Mouse (Mus musculus): ENCODE measurements around the gene Slc25a35.
"Not testable (repeated sequence)": the region's sequence is repeated elsewhere in the genome, so short reads cannot be mapped to it uniquely, and the experiment has no call there.

Slc25a35 gene

DNA sequence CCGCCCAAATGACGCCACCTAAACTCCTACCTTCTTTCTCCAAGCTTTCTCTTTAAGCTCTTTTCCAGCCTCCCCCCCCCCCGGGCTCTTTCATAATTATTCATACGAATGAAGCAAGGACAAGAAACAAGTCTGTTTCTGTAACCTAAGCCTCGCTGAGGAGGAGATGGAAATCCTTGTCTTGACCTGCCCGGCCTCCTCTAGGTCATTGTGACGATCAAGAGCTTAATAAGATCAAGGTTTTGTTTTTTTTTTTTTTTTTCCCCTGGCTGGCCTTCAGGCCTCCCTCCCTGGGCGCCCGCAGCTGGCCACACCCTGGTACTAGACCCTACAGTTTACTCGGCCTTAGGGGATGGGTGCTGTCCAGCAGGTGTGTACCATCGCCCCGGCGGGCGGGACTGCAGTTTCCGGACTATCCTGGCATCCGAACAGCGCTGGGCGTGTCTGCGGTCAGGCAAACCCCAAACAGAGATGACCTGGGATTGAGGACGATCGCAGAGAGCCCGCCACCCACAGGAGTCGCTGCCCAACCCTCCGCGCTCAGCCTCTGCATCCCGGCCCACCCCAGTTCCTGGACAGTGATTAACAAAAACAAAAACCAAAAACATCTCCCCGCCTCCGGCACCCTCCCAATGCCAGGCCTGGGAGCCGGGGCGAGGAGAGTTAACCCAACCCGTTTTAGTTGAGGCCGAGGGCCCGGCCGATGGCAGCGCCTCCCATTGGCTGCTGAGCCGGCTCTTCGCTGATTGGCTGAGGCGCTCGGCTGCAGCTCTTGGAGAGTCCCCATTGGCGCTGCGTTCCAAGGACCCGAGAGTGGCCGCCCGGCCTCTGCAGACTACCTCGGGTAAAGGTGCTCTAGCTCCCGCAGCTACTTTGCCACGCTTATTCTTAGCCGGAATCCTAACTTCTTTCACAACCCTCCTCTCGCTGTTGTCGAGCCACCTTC lies at the start of gene Slc25a35:
Gene Slc25a35 (plus strand): TSS at position 795 of the 946 bp plus-strand sequence.
- peak; percentile 77 for DNase-seq (ENCODE audit: low read depth)

DNA sequence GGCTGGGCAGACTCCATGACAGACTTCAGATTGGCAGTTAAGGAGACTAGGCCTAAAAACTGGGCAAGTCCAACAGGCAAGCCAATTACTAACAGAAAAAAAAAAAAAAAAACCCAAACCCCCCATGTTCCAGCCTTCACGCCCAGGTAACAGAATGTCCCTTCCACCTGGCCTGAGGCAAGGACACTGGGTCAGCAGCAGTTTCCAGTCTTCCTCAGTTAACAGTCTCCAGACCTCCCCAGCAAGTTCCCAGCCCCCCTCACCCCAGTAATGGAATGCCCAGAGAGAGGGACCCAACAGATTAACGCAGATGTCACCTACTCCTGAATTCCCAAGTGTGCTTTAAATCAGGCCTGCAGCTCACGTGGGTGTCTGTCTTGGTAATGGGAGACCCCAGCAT lies 44.7 kb upstream of the Slc25a35 start:
- DNase-seq (ENCODE audit: low read depth) = no peak

DNA sequence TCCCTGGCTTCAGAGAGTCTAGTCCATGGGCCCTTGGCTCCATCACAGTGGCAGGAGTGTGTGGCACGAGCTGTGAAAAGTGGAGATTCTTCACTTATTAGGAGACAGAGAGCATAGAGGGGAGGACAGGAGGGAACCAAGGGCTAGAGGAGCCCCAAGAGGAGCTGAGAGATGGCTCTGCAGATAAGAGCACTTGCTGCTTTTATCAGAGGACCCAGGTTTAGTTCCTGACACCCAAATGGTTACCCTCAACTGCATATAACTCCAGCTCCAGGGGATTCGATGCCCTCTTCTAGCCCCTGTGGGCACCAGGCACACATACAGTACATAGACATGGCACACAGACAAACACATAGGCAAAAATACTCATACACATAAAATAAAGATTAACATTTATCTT lies 43.2 kb upstream of the Slc25a35 start:
- DNase-seq (ENCODE audit: low read depth) = no peak

DNA sequence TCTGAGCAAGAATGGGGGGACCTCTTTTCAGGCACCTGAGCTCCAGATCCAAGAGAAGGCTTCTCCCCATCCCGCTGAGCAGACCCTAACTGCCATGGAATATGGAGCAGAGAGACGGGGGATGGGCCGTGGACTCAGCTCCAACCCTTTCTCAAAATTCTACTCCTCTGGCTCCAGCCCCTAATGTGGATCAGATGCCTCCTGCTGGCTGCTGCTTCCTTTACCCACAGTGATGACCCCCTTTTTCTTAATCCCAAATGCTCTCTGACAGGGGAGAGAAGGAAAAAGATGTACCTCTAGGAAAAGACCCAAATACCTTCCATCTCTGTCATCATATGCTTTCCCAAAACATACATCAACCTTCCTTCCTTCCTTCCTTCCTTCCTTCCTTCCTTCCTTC lies 41.0 kb upstream of the Slc25a35 start, which contains the start of gene Odf4:
Gene Odf4 (minus strand): TSS at position 101 of the 400 bp plus-strand sequence.
- DNase-seq (ENCODE audit: low read depth) = no peak

DNA sequence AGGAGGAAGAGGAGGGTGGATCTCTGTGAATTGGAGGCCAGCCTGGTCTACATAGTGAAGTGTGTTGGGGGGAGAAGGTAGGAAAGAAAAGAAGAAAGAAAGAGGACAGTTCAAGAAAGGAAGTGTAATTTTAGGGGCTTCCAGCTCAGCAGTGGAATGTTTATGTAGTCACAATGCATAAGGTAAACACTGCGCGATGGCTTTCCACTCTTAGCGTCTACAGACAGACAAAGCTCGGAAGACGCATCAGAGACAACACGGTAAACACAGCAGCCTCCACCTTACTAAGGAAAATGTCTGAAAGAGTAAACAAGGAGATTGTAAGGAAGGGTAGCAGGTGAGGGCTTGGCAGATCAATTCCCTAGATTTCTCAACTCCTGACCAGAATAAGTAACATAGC lies 38.0 kb upstream of the Slc25a35 start:
- DNase-seq (ENCODE audit: low read depth) = no peak

DNA sequence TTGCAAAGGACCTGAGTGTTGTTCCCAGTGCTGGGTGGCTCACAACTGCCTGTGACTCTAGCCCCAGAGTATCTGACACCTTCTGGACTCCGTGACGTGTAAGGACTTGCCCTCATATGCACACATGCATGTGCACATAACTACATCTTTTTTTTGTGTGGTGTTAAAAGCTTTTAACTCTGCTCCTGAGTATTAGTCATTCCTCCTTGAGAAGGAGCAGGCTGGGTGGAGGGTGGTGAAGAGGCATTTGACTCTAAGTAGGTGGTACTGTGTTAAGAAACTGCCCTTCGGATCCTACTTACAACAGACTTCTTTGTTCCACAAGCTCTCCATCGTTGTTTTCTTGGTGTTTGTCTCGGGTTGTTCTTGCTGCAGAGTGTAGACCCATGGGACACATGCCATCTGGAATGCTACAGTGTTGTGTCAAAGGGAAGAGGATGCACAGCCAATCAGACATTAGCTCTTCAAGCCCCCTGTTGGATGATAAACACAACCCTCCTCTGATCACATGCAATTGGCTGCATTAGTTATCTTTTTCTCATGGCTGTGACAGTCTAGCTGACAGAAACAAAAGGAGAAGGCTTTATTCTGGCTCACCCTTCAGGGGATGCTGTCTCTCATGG lies 33.9 kb upstream of the Slc25a35 start:
- no peak for DNase-seq (ENCODE audit: low read depth)

DNA sequence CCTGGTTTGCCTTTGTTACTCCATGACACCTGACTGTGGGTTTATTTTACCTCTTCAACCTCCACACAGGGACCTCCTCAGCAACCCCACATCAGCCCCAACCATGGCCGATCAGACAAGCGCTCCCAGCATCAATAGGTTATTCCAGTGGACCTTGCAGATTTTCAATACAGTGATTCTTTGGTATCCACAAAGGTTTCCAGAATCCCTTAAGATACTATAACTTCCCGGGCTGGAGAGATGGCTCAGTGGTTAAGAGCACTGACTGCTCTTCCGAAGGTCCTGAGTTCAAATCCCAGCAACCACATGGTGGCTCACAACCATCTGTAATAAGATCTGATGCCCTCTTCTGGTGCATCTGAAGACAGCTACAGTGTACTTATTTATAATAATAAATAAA lies 31.0 kb upstream of the Slc25a35 start:
- DNase-seq (ENCODE audit: low read depth) = not testable (repeated sequence)

DNA sequence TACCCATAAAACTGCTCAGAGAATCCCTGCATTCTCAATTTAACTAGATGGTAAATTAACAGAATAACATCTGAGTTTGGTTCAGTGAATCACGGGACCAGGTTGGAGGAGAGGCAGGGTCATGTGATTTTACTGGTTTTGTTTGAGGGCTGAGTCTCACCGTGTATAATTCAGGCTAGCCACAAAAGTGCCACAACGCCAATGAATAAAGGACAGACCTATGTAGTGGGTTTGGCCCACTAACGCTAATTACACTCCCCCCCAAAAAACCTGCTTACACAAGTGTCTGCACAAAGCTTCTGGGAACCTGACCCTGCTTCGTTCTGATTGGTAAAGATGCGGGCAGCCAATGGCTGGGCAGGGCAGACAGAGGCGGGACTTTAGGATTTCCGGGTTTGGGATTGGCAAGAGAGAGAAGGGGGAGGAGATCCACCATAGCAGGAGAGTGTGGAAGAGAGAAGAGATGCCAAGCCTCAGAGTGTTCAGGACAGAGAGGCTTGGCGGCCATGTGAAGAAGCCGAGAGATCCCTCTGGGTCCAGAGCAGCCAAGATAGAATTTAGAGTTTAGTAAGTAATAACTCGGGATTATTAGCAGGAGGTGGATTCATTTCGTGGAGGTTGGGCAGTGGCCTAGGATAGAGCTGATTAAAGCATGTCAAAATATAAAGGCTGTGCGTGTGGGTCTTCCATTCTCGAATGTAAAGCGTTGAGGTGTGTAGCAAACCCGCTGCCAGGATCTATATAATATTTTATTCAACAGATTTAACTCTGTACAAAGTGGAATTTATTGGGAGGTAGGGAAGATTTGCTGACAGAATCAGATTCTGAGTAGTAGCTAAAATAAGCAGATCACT lies 28.3 kb upstream of the Slc25a35 start:
- peak; percentile 92 for DNase-seq (ENCODE audit: low read depth)

DNA sequence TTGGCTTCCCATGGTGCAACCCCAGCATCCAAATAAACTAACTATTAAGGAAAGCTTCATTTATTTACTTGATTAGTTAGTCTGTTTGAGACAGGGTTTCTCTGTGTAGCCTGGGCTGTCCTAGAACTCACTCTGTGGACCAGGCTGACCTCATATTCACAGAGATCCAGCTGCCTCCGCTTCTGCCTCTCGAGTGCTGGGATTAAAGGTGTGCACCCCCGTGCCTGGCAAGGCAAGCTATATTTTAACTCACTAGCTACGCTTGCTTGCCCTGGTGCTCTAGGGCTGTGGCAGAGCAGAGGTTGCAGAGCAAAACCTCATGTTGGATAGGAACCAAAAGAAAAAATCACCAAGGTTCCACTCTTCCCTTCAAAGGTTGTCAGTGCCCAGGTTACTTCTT lies 27.4 kb upstream of the Slc25a35 start:
- no peak for DNase-seq (ENCODE audit: low read depth)

DNA sequence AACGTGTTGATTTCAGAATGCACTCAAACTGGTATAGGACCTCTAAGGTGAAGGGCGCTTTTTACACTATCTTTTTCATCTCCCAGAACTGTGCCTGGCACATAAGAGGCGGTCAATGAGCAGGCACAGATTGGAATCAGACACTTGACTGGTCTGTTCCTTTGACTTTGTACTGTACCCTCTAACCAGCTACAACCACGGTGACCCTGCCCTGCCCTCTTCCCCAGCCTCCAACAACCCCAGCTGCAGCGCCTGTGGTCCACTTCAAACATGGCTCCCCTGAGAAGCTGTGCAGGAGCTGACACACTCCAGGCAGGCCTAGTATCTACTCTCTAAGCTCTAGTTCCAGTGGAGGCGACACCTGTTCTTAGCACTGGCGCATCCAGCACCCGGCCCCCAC lies 25.2 kb upstream of the Slc25a35 start:
- DNase-seq (ENCODE audit: low read depth) = no peak

DNA sequence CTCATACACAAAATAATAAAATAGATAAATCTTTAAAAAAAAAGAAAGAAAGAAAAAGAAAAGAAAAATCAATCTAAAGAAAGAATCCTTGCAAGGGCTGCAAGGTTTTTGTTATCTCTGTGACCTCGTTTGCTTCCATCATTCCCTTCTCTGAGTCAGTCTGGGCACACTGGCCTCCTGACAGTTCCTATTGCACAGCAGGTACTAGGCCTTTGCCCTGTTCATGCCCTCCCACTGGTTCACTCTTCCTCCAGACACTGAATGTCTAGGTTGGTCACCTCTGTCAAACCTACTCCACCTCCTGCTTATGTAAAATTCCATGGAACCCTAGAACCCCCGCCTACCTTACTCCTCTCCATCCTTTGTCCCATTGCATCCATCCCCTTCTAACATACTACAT lies 22.7 kb upstream of the Slc25a35 start:
- no peak for DNase-seq (ENCODE audit: low read depth)

DNA sequence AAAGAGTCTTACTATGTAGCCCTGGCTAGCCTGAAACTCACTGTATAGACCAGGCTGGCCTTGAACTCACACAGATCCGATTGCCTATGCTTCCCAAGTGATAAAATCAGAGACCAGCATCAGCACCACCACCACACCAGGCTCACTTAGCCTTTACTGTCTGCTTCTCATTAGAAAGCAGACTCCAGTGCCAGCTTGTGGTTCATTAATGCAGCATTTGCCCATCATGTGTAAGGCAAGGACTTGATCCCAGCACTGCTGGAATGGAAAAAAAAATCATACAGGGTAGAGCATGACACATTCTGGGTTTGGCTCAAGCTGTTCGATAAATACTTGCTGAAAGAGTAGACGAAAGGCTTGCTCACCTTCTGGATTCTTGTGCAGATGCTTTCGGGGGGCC lies 21.9 kb upstream of the Slc25a35 start:
- no peak for DNase-seq (ENCODE audit: low read depth)

DNA sequence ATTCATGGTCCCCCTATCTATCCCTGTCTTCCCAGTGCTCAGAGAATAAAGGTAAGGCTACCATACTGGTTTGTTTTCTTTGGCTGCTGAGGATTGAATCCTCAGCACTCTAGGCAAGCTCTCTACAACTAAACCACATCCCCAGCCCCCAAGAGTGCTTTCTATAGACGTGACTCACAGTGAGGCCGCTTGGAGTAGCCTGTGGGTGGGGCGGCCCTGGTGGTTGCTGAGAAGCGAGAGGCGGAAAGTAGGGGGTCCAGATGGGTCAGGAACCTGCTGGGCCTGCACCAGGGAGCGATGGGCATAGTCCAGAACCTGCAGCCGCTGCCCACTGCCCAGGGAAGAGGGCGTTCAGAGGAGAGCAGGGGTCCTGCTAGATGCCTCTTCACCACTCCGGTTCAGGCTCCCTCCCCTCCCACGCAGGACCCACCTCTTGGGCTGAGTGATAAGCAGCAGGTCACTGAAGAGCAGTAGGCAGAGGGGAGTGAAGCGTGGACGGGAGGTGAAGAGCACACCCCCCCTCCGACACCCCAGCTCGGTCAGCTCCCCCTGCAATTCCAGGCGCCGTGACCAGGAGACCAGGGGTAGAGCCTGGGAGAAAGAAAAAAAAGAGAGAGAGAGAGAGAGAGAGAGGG lies 21.0 kb upstream of the Slc25a35 start:
- DNase-seq (ENCODE audit: low read depth) = no peak

DNA sequence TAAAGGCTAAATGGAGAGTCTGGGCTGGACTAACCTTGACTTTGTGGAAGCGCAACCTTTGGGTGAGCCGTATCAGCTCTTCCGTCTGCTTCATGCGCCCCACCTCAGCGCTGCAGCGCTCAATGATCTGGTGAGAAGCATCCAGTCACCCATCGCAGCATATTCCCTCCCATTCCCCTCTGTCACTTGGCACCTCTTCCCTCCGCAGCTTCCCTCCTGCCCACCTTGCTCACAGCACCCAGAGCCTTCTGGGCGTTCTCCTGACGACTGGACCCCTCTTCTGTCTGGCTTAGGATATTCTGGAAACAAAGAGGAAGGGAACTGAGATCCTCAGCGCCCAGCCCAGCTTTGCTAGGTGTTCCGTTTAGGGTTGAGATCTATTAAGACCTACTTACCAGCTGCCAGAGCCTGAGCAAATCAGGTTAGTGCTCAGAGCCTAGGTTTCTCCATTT lies 20.4 kb upstream of the Slc25a35 start:
- DNase-seq (ENCODE audit: low read depth) = no peak

DNA sequence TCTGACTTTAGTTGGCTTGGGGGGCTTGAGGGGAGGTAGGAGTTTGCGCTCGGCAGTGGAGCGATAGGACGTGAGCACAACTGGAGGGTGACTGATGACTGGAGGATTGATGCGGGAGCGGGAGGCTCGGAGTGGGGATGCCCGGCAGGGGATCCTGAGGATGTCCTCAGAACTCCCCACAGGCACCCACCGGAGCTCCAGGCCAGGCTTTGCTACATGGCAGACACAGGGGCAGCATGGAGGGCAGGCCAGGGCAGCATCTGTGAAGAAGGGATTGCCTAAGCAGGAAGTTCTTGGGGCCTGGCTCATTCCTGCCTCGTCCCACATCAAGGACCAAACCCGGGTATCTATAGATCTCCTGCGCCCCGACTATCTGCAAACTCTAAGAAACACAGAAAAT lies 14.0 kb upstream of the Slc25a35 start:
- DNase-seq (ENCODE audit: low read depth) = no peak

DNA sequence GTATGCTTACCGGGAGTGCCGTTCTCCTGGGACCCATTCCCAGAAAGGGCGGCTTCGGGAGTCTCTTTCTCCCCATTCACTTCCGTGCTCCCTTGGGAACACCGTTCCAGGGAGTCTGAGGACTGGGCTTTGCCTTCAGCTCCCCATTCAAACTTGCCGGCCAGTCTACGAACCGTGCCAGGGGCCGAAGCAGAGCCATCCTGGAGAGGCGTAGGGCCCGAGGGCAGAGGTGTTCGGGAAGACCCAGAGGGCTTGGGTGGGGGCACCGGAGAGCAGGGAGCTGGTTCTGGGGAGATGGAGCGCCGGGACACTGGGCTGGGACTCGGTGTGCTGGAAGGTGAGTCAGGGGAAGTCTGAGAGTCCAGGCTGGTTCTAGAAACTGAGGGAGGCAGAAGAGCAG lies 13.5 kb upstream of the Slc25a35 start:
- DNase-seq (ENCODE audit: low read depth) = no peak

DNA sequence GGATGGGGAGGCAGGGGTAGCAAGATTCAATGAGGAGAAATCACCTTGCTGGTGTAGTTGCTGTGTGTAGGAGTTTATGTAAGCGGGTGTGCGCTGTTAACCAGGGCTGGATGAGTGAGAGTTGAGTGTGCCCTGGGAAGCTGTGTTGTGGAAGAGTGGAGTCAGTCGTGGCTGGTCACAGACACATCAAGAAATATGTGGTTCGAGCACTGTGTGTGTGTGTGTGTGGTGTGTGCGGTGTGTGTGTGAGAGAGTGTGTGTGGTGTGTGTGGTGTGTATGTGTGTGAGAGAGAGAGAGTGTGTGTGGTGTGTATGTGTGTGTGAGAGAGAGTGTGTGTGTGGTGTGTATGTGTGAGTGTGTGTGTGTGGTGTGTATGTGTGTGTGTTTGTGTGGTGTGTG lies 12.5 kb upstream of the Slc25a35 start:
- DNase-seq (ENCODE audit: low read depth) = no peak

DNA sequence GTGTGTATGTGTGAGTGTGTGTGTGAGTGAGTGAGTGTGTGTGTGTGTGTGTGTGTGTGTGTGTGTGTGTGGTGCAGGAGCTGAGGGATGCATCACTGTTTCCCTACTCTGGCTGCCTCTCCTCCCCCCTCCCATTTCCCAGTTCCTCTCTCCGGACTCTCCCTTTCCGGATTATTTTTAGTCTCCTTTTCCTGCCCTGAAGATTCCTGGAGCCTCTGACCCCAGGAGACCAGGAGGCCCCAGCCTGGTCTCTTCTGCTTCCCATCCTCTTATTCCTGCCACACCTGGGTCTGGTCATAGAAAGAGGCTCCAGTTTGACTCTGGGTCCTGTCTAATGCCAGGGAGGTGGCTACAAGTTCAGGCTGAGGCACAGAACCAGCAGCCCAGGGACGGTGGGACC lies 11.8 kb upstream of the Slc25a35 start:
- no peak for DNase-seq (ENCODE audit: low read depth)

DNA sequence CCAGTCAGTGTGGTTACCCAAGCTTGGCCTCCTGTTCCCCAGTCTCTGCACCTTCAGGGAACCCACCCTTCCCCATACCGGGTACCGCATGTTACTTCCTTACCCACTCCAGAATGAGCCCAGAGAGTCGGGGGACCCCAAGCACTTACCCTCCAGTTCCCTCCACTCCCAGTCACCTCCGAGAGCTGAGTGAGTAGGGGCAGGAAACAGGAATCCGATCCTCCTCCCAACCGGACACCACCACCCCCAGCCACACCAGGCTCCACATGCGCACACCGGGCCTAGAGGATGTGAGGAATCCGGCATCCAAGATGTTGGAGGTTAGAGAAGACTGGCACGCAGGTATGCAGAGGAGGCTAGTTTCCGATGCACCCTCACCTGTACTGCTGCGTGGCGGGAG lies 11.2 kb upstream of the Slc25a35 start:
- no peak for DNase-seq (ENCODE audit: low read depth)

DNA sequence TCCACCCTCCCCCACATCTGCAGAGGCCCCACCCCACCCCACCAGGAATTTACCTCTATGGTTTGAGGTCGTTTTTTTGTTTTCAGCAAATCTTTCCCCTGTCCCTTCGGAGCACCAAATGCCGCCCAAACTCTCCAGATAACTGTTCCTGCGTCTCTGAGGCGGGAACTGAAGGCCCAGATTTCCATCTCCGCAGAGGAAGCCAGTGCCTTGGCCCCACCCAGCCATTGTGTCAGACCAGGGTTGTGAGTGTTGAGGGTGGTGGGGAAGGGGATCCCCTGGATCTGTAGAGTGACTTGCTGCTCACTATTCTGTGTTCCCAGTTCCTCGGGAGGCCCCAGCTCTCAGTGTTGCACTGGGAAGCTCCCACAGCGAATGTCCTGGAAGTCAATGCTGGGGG lies 10.6 kb upstream of the Slc25a35 start, which contains the start of gene Arhgef15:
Gene Arhgef15 (minus strand): TSS at position 173 of the 400 bp plus-strand sequence.
- no peak for DNase-seq (ENCODE audit: low read depth)

DNA sequence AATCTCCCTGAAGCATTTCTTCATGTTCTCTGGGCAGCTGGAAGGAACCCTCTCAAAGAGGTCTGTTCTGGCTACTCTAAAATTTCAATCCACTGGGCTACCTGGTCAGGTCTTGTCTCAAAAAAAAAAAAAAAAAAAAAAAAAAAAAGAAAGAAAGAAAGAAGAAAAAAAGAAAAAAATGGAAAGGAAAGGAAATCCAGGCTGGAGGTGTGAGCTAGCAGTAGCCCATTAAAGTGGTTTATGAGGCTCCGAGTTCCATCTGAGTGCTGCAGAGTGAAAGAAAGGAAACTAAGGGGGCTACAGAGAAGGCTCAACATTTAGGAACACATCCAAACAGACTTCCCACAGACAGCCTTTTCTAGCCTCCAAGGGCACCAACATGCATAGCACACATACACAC lies 10.0 kb upstream of the Slc25a35 start:
- DNase-seq (ENCODE audit: low read depth) = no peak

DNA sequence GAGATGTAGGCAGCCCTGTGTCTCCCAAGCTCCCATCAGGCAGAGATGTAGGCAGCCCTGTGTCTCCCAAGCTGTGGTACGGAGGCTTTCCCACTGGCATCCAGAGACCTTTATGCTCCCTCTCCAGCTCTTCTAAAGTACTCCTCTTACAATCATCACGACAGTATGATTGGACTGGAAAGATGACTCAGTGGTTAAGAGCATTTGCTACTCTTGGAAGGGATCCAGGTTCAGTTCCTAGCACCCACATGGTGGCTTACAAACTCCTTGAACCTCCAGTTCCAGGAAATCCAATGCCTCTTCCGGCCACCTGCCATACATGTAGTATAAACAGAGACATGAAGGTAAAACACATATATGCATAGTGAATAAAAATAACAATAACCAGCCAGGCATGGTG lies 6.3 kb upstream of the Slc25a35 start:
- no peak for DNase-seq (ENCODE audit: low read depth)

Data from fibroblast of lung, adult 2 months (primary cell).